Mouse (Mus musculus) lung, adult 2 months (tissue): ENCODE measurements around the gene Rrp12. TPM values are rescaled to one million over a fixed set of nuclear protein-coding genes. Genes with fewer than 3 reads are reported as not detected.

ENCODE experiments used
- DNase-seq: peaks from one replicate; pipeline ENCODE4 v3.0.0; 2022
- H3K4me1 ChIP-seq: fragments of 200-500 bp; 2 replicates; pipeline ENCODE4 v1.6.1; 2011; ENCODE audit warnings: low read length; ENCODE audit not compliant: control insufficient read depth, insufficient read depth
- H3K4me3 ChIP-seq: fragments of 200-500 bp; replicated peaks from 2 replicates; pipeline ENCODE3; 2011; ENCODE audit warnings: low read depth, mild to moderate bottlenecking, control low read depth, low read length; ENCODE audit errors: extremely low read depth
- CTCF ChIP-seq: fragments of 200-500 bp; IDR thresholded peaks from 2 replicates; pipeline ENCODE4 v1.5.1; 2011; ENCODE audit warnings: mild to moderate bottlenecking, low read length, control low read depth; ENCODE audit not compliant: insufficient read depth
- POLR2A ChIP-seq: fragments of 200-500 bp; IDR thresholded peaks from 2 replicates; pipeline ENCODE4 v1.6.1; 2011; ENCODE audit warnings: low read depth, mild to moderate bottlenecking, control low read depth, low read length, borderline replicate concordance; ENCODE audit errors: extremely low read depth
- WGBS: fragments of 180-500 bp; shearing (Covaris S2); methylation state at CpG from one replicate; pipeline ENCODE4 v1.1.7; 2018; 5-methylcytosine and 5-hydroxymethylcytosine counted together
- polyA plus RNA-seq: library from polyadenylated mRNA; depleted of rRNA; stranded (reverse); fragments of >200 nt; gene quantifications from 2 replicates; pipeline ENCODE4 v1.2.3, GENCODE M21; 2012; rRNA removed

The Rrp12 gene
- polyA plus RNA-seq: 4.1 and 5.5 TPM in 2 replicates

DNA sequence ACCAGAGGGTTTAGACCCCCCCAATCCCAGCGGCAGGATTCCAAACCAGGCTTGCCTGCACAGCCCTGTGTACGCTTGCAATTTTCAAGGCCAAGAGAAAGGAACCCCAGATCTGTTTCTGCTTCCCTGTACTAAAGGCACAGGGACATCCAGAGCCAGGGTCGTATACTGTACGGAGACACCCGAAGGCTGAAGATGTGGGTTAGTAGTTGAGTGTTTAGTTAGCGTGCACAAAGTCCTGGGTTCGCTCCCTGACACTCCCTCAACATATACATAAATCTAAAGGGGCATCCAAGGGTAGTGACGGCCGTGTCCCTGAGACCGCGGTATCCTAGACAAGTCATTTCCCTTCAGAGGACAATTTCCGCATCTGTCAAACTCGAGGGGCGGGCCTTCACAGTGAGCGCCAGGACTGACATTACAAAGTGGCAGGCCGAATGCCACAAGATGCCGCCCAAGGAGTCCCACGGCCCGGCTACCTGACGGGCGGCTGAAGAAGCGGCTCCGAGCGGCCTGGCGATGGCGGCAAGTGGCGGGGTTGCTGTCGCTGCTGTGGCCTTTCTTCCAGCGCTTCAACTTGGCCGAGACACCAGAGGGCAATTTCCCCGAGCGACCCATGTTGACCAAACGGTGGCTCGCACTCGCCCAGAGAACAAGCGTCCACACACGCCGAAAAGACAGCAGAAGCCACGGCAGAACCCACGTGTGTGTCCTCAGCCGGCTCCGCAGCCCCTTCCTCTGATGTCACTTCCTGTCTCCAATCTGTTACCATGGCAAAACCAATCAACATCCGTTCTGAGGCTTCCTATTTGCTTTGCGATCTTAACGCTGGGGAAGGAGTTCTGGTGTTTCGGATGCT lies at the start of gene Rrp12:
Rrp12 (minus strand) TSS at position 714 of the 859 bp plus-strand sequence.
- DNase-seq: peak; percentile 75
- WGBS: 1% methylated on average over 46 of the region's 46 CpGs

DNA sequence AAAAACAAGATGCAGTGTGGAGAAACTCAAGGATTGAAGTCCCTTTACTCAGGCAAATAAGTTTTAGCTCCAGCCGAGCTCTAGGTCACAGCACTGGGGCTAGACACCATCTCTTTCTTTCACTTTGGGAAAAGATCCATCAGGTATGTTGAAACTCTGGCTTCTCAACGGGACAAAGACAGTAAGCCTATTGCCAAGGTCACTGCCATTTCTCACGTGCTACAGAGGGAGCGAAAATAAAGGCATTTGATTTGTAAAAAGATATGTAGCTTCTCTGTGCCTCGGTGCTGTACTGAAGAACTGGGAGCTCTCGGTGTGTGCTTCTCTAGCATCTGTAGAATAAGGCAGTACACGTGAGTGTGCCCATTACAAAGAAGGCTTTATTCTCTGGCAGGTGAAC lies 47.9 kb upstream of the Rrp12 start:
- no peaks in the 10 kb centered on the region for H3K4me1 ChIP-seq
- H3K4me3 ChIP-seq: no peak overlapping the region
- DNase-seq: no peak
- 83% methylated on average over 7 of the region's 7 CpGs for WGBS
- TF ChIP-seq CTCF (no peak), POLR2A (no peak)

More for the DNA sequence above, at the start of gene Rrp12:
- TF ChIP-seq CTCF (no peak), POLR2A (peak; percentile 53; the same call in 1 of the 2 replicates)
- no peaks in the 10 kb centered on the region for H3K4me1 ChIP-seq
- peak within 1 kb of the TSS; percentile 74 for H3K4me3 ChIP-seq

DNA sequence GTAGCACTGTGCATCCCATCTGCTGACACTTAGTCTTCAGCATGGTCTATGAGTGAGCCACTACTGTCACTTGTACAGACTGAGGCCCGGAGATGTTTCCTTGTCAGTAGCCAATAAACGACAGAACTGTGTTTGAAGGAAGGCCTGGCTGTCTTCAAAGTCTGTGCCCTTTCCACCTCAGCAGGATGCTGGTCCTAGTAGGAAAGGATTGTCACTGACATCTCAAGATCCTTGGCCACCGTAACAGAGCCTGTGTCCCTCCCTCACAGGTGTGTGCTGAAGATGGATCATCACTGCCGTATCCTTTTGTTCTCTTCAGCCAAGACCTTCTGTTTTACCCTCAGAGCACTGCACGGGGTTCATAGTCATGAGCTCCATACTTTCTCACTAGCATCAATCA lies 42.6 kb upstream of the Rrp12 start:
- H3K4me3 ChIP-seq: no peak overlapping the region
- TF ChIP-seq CTCF (no peak), POLR2A (no peak)
- 89% methylated on average over 5 of the region's 5 CpGs for WGBS
- peaks cover 4% of the 10 kb centered on the region; the same call in 1 of the 2 replicates for H3K4me1 ChIP-seq
- DNase-seq: no peak

DNA sequence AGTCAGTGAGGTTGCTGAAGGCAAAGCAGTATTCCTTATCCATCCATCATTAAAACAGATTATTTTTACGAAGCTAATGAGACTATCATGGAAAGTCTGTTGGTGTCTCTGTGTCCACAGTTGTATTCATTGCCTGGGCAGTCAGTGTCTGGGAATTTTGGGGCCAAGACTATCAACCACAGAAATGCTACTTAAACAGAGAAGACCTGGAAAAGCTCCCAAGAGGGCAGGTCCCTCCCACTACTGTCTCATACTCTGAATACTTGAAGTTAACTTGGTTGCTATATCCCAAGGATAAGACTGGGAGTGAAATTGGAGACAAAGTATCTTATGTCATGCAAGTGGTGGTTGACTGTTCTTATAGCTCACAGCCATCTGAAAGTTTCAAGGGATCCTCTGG lies 39.9 kb upstream of the Rrp12 start:
- TF ChIP-seq POLR2A (no peak), CTCF (no peak)
- WGBS: 86% methylated on average over 1 of the region's 1 CpGs
- Histone ChIP-seq H3K4me3 (no peak overlapping the region), H3K4me1 (peaks cover 4% of the 10 kb centered on the region; the same call in 1 of the 2 replicates)
- DNase-seq: no peak

DNA sequence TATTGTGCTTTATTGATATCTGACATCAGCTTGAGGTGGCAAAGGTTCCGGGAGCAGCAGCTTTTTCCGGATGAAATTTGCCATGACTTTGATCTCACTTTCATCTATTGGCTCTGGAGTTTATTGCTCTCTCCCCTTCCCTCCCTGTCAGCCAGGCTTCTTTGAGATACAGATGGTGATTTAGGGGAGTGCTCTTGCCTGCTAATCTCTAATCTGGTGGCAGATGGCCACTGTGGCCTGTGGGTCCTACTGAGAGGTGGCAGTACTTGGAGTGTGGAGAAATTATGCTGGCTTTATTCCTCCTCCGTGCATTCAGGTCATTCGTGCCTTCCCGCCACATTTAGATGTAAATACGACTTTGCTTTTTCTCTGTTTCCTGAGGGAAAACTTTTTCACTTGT lies 38.2 kb upstream of the Rrp12 start:
- Histone ChIP-seq H3K4me3 (no peak overlapping the region), H3K4me1 (peaks cover 4% of the 10 kb centered on the region; the same call in 1 of the 2 replicates)
- TF ChIP-seq POLR2A (no peak), CTCF (no peak)
- WGBS: 15% methylated on average over 6 of the region's 6 CpGs
- no peak for DNase-seq

DNA sequence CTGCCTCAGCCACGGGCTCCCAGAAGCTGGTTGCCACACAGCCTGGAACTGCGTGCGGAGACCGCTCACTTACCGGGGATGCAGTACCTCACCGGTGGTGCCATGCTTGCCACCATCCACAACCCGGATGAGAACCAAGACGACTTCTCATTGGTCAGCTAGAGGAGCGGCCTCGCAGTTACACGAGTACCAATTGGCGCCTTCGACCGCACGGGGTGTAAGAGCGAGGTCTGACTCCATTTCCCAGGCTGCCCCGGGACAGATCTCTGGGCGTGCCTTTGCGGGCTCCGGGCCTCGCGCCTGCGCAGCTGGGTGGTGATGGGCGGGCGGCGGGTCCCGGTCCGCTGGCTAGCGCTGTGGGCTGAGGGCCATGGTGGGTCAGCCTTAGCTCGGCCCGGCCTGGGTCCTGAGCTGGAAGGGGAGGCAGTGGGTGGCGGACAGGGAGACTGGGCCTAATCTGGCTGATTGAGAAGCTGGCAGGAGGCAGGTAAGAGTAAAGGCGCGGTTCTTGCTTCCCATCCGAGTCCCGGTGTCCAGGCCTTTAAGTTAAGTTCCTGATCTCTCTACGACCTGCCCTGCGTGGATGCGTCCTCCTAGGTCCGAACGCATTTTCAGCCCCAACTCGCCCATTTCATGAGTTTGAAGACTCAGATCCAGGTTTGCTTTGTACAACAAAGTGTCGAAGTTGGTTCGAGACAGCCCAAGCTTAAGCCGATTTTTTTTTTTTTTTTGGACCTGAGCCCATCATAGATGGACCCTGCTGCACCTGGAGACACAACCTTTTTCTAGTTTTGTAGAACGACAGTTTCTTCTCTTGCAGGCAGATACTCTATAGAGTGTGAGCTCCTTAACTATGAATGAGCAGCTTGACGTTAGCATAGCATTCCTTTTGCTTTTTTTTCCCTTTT lies 37.5 kb upstream of the Rrp12 start, which contains the start of the genes Exosc1 and Zdhhc16:
Exosc1 (minus strand) TSS at position 245 of the 908 bp plus-strand sequence.
Zdhhc16 (plus strand) TSS at position 302 of the 908 bp plus-strand sequence.
- DNase-seq: peak; percentile 97
- H3K4me1 ChIP-seq: peaks cover 4% of the 10 kb centered on the region; the same call in 1 of the 2 replicates
- peak; percentile 70; the same call in 1 of the 2 replicates for TF ChIP-seq POLR2A
- TF ChIP-seq CTCF: no peak
- WGBS: under 1% methylated on average over 47 of the region's 47 CpGs
- peak within 1 kb of the TSS; percentile 88 for H3K4me3 ChIP-seq

DNA sequence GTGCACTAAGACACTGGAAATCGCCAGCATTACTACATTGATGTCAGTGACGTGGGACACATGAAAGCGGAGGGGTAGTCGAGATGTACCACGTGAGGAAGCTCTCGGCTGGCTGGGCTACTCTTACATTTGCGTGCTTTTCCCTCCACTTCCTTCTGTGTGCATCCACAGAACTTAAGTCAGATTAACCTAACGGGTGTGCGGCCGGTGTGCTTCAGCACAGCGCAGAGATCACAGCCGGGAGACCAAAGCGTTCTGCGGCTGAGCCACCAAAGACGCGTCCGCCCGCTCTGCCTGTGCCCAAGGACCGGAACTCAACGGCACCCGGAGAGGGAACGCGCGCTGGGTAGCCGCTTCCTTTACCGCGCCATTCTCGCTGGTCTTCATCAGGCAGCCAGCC lies 36.7 kb upstream of the Rrp12 start:
- H3K4me1 ChIP-seq: peaks cover 4% of the 10 kb centered on the region; the same call in 1 of the 2 replicates
- peak overlapping the region; percentile 85 for H3K4me3 ChIP-seq
- DNase-seq: no peak
- WGBS: under 1% methylated on average over 28 of the region's 28 CpGs
- TF ChIP-seq CTCF (no peak), POLR2A (no peak)

DNA sequence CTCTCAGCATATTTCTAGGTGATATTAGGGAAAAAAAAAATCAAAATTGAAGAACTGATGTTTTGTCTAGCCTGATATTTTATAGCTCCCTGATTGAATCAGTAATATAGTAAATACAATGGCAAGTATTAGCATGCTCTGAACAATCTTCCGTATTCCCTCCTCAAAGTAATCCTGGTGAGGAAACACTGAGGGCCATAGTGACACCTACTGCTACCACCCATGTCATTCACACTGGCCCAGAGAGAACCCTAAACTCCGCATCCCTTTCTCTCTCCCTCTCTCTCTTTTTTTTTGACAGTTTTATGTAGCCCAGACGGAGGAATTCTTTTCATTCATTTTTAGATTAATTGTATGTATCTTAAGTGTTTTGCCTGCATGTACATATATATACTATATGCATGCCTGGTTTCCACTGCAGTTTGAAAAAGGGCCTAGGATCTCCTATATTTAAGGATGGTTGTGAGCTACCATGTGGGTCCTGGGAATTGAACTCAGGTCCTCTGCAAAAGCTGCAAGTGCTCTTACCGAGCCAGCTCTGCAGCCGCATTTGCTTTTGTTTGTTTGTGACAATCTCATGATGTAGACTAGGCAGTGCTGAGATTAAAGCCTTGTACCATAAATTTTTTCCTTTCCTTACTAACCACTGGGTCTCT lies 24.6 kb upstream of the Rrp12 start:
- H3K4me3 ChIP-seq: no peak overlapping the region
- no peaks in the 10 kb centered on the region for H3K4me1 ChIP-seq
- 82% methylated on average over 5 of the region's 5 CpGs for WGBS
- TF ChIP-seq POLR2A (no peak), CTCF (no peak)
- no peak for DNase-seq

DNA sequence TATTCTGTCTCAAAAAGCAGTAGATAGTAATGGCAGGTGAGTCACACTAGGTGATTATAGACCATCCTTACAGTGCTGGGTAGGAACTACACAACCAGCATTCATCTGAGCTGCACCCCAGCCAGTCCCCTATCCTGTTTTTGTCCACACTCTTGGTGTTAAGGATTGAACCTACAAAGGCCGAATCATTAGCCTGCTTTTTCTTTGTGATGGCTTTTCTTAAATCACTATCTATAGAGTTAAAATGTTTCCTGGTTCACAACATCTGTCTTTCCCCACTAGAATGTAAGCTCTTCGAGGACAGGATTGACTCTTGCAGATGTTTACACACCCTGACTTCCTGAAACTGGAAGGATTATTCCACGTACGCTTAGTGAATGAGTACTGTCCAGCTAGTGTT lies 23.5 kb upstream of the Rrp12 start:
- TF ChIP-seq CTCF (no peak), POLR2A (no peak)
- DNase-seq: no peak
- WGBS: 49% methylated on average over 4 of the region's 4 CpGs

More for the DNA sequence above, 23.5 kb upstream of the Rrp12 start:
- no peaks in the 10 kb centered on the region for H3K4me1 ChIP-seq
- H3K4me3 ChIP-seq: no peak overlapping the region
